Mouse (Mus musculus) neural tube, embryonic 10.5 days (tissue): ENCODE data around the gene Tmem179.

Experiments
- DNase-seq: peaks from one replicate; pipeline ENCODE4 v3.0.0-alpha.2; 2017; ENCODE audit warnings: low spot score; ENCODE audit errors: extremely low spot score

Tmem179 gene

DNA sequence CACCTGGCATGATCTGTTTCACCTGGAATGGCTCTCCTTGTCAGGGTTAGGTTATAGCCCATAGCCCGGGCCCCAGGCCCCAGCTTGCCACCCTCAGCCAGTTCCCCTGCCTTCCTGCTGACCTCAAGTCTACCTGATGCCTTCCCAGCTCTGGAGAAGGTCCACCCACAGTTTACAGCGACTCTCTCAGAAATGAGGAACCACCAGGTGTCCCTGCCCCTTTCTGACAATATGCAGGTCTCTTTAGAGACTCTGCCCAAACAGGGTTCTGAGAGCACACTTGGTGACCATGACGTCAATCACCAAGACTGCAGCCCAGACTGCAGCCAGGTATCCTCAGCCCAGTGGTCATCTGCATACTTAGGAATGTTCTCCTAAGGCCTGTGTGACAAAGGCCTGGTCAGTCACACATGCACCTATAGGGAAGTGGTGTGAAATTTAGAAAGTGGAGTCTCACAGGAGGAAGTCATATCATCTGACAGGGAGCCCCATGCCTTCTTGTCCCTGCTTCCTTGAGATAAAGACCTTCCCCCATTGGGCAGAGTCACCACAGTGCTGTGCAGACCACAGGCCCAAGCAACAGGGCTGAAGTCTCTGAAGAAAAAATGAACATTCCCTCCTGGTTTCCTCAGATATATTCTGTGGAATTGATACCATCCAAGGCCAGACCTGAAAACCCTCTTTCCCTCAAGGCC lies 52.6 kb downstream of the Tmem179 start:
- DNase-seq = no peak

DNA sequence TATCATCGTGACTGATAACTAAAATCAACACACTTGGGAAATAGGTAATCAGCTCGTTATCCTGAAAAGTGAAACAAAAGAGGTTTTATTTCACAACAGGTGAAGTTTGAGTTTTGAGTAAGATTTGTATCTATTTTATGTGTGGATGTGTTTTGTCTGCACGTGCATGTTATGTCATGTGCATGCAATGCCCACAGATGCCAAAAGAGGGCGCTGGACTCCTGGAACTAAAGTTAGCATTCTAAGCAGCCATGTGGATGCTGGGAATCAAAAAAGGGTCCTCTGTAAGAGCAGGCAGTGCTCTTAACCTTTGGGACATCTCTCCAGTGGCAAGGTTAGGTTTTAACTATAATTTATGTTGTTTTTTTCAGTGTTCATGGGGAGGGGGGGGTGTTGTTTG lies 53.3 kb downstream of the Tmem179 start:
- DNase-seq = no peak

DNA sequence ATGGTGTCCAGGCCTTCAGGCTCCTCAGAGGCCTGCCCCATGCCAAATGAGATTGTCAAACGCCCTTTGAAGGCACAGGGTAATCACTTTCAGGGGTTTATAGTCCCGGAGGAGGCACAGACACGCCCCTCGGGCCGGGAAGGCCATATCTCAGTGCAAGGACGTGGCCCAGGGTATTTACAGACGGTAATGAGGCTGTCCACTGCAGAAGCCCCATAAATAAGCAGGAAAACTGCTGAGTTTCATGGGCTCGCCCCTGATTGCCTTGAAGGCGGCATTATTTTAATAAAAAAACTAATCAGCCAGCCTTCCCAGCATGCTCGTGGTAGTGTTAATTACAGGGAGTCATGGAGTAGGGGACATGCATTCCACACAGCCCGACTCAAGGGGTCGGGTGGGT lies 54.1 kb downstream of the Tmem179 start:
- no peak for DNase-seq

- no peak for DNase-seq
These were observed 58.7 kb downstream of the Tmem179 start for GRCm38 (mm10) chr12:112457839-112458238.

DNA sequence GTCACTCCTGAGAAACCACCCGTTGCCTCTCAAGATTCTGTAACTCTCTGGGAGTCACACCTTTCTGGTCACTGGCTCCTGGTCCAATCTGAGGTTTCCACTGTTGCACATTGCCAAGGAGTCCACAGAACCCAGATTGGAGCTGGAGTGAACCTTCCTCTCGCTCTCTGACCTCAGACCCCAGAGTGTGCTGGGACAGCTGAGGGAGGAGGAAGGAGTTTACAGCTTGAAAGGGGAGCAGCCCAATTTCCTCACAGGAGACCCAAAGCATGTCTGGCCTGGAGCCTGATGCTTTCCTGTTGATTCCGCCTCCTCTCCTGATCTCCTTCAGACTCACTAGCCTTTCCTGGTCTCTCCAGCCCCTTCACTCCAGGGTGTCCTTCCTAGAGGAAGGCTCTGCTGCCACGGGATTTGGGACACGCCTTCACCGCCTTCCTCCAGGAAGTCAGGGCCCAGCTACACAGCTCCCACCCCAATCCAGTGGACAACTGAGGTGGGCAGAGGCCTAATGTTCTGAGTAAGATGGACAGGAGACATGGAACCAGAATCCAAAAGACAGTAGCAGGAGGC lies 60.3 kb downstream of the Tmem179 start:
- DNase-seq = no peak

- no peak for DNase-seq
These were observed 64.7 kb downstream of the Tmem179 start for GRCm38 (mm10) chr12:112451826-112452225.

DNA sequence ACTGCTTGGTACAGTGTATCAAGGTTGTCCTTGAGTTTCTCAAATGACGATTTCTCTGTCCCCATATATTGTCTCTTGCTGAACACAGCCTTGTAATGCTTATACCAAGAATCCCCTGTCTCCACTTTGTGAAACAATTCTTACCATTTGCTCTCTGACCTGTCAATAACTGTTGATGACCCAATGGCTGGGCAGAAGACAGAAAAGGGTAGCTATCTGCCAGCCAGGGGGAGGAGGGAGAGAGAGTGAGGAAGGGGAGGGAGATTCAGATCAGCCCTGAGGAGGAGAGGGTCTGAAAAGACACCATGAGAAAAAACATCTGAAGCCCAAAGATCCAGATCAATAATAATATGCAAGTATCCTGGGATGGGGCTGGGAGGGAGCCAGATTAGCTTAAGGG lies 65.2 kb downstream of the Tmem179 start:
- no peak for DNase-seq

DNA sequence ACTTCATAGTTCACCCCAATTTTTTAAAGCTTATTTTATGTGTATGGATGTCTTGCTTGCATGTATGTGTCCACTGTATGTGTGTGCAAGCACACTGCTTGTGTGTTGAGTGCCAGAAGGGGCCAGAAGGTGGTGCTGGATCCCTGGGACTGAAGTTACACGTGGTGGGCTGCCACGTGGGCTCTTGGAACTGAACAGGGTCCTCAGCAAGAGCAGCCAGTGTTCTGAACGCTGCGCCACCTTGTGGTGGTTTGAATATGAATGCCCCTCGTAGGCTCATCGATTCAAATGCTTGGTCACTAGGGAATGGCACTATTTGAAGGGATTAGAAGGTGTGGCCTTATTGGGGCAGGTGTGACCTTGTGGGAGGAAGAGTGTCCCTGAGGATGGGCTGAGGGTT lies 65.7 kb downstream of the Tmem179 start:
- peak; percentile 67 for DNase-seq
